Mouse (Mus musculus) kidney, postnatal 0 days (tissue): Measurements from ENCODE around the gene Gm36079. TPM values are rescaled to one million over a fixed set of nuclear protein-coding genes. Genes with fewer than 3 reads are reported as not detected.
"Not testable (repeated sequence)": the region's sequence is repeated elsewhere in the genome, so short reads cannot be mapped to it uniquely, and the experiment has no call there.

Source experiments
- ATAC-seq: fragments of 200-750 bp; cut with Nextera tagmentation; replicated peaks from 2 replicates; pipeline ENCODE4 v1.8.0; 2017; ENCODE audit warnings: low read depth, moderate number of reproducible peaks, moderate TSS enrichment, moderate library complexity; ENCODE audit not compliant: low FRiP score
- DNase-seq: peaks from one replicate; pipeline ENCODE4 v3.0.0-alpha.2; 2016; ENCODE audit warnings: low spot score
- H3K27ac ChIP-seq: fragments of 300-500 bp; sonication (generic); 2 replicates; pipeline ENCODE4 v1.5.1; 2014; ENCODE audit warnings: mild to moderate bottlenecking
- H3K27me3 ChIP-seq: fragments of 300-500 bp; sonication (generic); 2 replicates; pipeline ENCODE4 v1.6.1; 2014; ENCODE audit warnings: low read length, mixed read lengths; ENCODE audit not compliant: insufficient read depth
- H3K36me3 ChIP-seq: fragments of 300-500 bp; sonication (generic); 2 replicates; pipeline ENCODE4 v1.6.1; 2014; ENCODE audit warnings: low read length, mixed read lengths; ENCODE audit not compliant: insufficient read depth
- H3K4me1 ChIP-seq: fragments of 300-500 bp; sonication (generic); replicated peaks from 2 replicates; pipeline ENCODE4 v1.6.1; 2014; ENCODE audit warnings: antibody characterized with exemption, low read length, mixed read lengths; ENCODE audit not compliant: insufficient read depth
- H3K4me2 ChIP-seq: fragments of 300-500 bp; sonication (generic); 2 replicates; pipeline ENCODE4 v1.6.1; 2014; ENCODE audit warnings: mild to moderate bottlenecking, low read length, moderate library complexity, mixed read lengths
- H3K4me3 ChIP-seq: fragments of 300-500 bp; sonication (generic); replicated peaks from 2 replicates; pipeline ENCODE4 v1.5.1; 2014; ENCODE audit warnings: low read depth, low read length
- H3K9ac ChIP-seq: fragments of 300-500 bp; sonication (generic); 2 replicates; pipeline ENCODE4 v1.6.1; 2014; ENCODE audit warnings: low read depth, low read length
- H3K9me3 ChIP-seq: fragments of 300-500 bp; sonication (generic); replicated peaks from 2 replicates; pipeline ENCODE4 v1.6.1; 2016; ENCODE audit warnings: low read length, inconsistent platforms, mixed read lengths
- WGBS: fragments of 180-500 bp; shearing (Covaris S2); extraction: QIAGEN DNeasy Blood & Tissue Kit; methylation state at CpG from one replicate; pipeline ENCODE4 v1.1.7; 2014; 5-methylcytosine and 5-hydroxymethylcytosine counted together
- polyA plus RNA-seq: library from polyadenylated mRNA; unstranded; fragments of >200 nt; fragmentation: Nextera tagmentation; extraction: Ambion mirVana; gene quantifications from 2 replicates; pipeline ENCODE4 v1.2.1, GENCODE M21; 2015

Gm36079 gene
- polyA plus RNA-seq, 1 experiment from 2014 or later = not detected

- not testable (repeated sequence) for H3K27ac ChIP-seq, H3K9me3 ChIP-seq, H3K9ac ChIP-seq, H3K4me3 ChIP-seq, H3K4me1 ChIP-seq, DNase-seq, H3K36me3 ChIP-seq, H3K27me3 ChIP-seq, H3K4me2 ChIP-seq
- WGBS = no CpG with 5 or more reads among the region's 22 CpGs
- ATAC-seq = peak; percentile 90
These were observed 28.2 kb downstream of the Gm36079 start for GRCm38 (mm10) chr13:119998442-119999086.

- not testable (repeated sequence) for H3K4me1 ChIP-seq, H3K36me3 ChIP-seq, H3K27ac ChIP-seq, H3K27me3 ChIP-seq, H3K9me3 ChIP-seq, H3K4me3 ChIP-seq, H3K4me2 ChIP-seq, H3K9ac ChIP-seq, ATAC-seq, DNase-seq
- WGBS = no CpG with 5 or more reads among the region's 10 CpGs
These were observed 34.8 kb downstream of the Gm36079 start for GRCm38 (mm10) chr13:119991917-119992496.

GRCm38 (mm10) chr13:119991264-119991663 is 35.5 kb downstream of the Gm36079 start:
- not testable (repeated sequence) for H3K27me3 ChIP-seq, H3K9me3 ChIP-seq

More at GRCm38 (mm10) chr13:119991264-119991663, 35.5 kb downstream of the Gm36079 start:
- not testable (repeated sequence) for DNase-seq, H3K36me3 ChIP-seq, H3K4me3 ChIP-seq, H3K4me2 ChIP-seq, H3K9ac ChIP-seq, H3K27ac ChIP-seq, H3K4me1 ChIP-seq
- 0 out of 2 replicates have a peak, but pooled peaks have one; percentile 33 for ATAC-seq
- no CpG with 5 or more reads among the region's 13 CpGs for WGBS

Other genes starting within 250 kb of the Gm36079 start
- 27.6 and 29.7 TPM in 2 replicates for gene Zfp131, start 236.1 kb downstream of the Gm36079 start, polyA plus RNA-seq
- not detected in 2 replicates for gene AF067063, start 196.8 kb downstream of the Gm36079 start, polyA plus RNA-seq
- gene D13Ertd608e, start 191.0 kb downstream of the Gm36079 start, polyA plus RNA-seq = not detected in 2 replicates
- gene Tcstv1, start 132.2 kb downstream of the Gm36079 start, polyA plus RNA-seq = not detected in 2 replicates
- not detected in 2 replicates for gene Gm21761, start 97.7 kb downstream of the Gm36079 start, polyA plus RNA-seq
- not detected in 2 replicates for gene B020031M17Rik, start 76.2 kb downstream of the Gm36079 start, polyA plus RNA-seq
- 0.12 and 0.19 TPM in 2 replicates for gene Gm21188, start 25.2 kb upstream of the Gm36079 start, polyA plus RNA-seq
- gene Gm20767, start 113.2 kb upstream of the Gm36079 start, polyA plus RNA-seq = not detected in 2 replicates
- gene Gm21818, start 145.4 kb upstream of the Gm36079 start, polyA plus RNA-seq = not detected in 2 replicates
- gene Gm21762, start 188.9 kb upstream of the Gm36079 start, polyA plus RNA-seq = not detected in 2 replicates
- gene Gm21731, start 212.1 kb upstream of the Gm36079 start, polyA plus RNA-seq = not detected in 2 replicates
- not detected in 2 replicates for gene AF067061, start 236.1 kb upstream of the Gm36079 start, polyA plus RNA-seq